Mouse (Mus musculus) kidney, postnatal 4 days (tissue): ENCODE measurements at regions not wholly inside any gene's neighbourhood (a gene's known extent, or its start where the extent isn't known, plus 50 kb on each side); places are given as distances from the start of the nearest gene placed in this dataset.

Source experiments
- DNase-seq, 2 experiments: peaks; one replicate each; pipeline ENCODE4 v3.0.0; 2021; ENCODE audit warnings: mixed read lengths in 2 of 2

DNA sequence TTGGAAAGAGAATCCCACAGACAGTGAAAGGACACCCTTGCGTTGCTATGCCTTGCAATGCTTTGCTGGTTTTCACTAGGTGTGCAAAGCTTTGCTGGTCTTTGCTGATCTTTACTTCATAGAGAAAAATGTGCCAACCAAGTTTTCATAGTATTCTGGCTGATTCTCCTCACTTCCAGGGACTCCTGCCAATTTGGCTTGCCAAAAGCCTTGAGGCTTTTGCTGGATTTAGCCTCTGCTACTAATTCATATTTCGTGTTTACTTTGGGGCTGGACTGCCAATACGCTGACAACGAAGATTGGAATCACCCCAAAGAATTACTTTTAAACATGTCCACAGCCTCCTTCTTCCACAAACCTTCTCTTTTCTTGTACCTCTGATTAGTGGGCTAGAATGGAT lies 162.2 kb upstream of the Ednrb start:
- DNase-seq, result no peak

DNA sequence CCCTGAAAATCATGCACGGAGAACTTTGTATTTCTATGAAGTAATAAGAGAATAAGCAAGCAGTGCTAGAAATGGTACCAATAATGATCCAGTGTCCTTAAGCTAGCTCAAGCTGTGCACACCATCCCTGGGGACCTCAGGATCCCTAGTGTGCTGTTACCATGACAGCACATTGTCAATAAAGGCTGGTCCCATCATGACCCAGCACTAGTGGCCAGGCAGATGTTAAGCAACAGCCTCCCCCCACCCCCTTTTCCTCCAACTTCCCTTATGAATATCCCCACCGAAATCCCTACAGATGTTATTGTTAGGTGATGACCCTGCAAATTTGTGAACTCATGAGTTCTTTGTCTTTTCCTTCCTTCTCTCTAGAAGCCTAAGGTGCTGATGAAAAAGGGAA lies 160.9 kb upstream of the Ednrb start:
- no peak for DNase-seq

DNA sequence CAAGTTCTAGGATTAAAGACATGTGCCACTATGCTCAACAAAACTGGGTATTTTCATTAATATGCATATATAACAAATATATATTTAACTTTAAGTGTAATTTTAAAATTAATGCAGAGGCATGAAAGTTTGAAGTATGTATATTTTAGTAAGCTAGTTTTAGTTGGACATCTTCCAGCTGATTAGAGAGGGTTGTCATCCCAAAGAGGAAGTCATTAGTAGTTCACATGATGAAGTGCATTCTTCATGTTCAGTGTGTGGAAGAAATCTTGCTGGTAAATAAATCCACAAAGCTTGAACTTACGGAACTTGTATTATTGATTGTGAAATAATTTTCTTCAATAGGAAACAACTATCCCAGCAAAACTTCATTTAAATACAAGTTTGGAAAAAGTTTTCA lies 158.2 kb upstream of the Ednrb start:
- no peak for DNase-seq

DNA sequence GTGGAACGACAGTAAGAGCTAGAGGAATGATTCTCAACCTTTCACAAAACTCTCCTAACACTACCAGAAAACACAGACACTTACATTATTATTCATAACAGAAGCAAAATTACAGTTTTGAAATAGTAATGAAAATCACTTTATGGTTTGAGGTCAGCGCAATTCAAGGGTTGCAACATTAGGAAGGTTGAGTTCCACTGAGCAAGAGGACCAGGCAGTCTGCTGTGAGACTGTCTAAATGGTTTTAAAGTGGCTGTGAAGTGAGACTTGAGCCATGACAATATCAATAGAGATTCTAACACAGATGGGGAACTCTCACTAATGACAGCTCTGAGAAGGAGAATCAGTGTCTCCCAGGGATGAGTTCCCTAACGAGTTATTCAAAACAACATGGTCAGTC lies 146.2 kb upstream of the Ednrb start:
- no peak for DNase-seq

DNA sequence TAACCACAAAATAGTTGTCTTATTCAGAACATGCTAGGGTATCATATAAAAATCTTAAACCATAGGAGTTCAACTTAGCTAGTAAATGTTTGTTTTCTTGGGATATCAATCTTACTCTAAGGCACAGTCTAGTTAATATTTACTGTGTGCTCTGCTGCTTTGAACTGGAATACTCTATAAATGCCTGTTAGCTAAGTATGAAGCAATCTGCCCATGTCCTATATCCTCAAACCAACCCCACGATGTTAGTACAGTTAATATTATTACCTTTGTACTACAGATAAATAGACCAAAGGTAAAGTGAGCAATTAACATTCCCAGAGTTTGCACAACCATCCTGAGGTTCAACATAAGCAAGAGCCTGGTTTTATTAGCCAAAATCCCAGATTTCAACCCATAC lies 145.7 kb upstream of the Ednrb start:
- no peak for DNase-seq

DNA sequence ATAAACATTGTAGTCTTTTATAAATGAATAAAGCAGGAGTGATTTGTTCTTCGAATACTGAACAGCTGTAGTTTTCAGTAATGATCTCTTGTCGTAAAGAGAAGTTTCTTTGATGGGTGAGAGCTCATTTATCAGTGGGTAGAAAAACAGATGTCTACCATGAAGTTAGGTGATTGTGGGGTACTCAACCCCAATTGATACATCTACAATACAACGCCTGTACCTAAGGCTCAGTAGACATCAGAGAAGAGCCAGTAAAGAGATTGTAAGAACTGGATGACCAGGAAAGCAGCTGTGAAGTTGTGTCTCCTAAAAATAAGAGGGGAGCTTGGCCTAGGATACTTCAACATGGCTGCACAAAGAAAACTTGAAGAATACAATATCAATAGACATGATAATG lies 143.1 kb upstream of the Ednrb start:
- DNase-seq, result no peak

DNA sequence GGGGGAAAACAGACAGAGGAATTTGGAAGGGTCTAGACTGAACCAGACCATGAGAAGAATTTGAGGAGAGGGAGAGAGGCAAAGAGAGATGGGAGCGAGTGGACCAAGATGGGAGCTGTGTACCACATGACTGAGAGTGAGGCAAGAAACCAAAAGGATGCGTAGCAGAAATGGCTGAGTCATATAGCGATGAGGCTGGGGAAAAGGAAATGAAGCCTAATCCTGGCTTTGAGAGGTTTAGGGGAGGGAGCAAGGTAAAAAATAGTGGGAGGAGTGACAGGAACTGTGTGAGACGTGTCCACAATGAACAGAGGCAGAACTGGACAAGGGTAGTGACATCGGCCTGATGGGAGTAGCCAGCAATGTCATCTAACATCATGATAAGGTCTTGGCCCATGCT lies 140.1 kb upstream of the Ednrb start:
- no peak for DNase-seq

DNA sequence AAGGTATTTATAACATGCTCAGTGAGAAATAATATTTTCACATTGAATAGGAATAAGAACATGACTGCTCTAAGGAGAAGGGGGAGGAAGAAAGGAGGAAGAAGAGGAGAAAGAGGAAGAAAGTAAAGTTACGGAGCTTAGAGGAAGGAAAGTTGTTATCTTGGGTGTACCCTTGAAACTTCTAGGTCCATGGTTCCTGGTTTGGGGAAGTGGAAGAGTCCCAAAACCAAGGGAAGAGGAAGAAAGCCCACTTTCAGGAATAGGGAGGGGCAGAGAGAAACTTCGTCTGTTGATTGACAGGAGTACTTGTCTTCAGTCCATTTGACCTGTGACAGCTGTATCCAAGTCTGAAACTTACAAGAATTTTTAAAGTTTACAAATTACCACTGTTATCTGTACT lies 134.6 kb upstream of the Ednrb start:
- DNase-seq, result no peak

DNA sequence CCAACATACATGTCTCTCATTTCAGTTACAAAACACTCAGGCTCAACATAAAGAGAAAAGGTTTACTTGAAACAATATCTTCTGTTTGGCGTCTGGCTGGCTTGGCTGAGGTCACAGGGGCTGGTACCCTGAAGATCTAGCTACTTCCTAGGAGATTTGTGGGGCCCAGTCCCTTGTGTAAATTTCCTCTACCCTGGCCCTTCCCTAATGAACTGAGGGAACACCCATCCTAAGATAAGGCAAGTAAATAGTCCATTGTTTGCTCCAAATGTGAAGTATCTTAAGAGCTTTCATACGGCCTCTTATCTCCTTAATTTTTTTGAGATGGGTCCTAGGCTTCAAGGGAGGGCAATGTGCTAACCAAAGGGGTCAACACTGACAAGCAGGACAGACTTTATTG lies 133.6 kb upstream of the Ednrb start:
- no peak for DNase-seq

DNA sequence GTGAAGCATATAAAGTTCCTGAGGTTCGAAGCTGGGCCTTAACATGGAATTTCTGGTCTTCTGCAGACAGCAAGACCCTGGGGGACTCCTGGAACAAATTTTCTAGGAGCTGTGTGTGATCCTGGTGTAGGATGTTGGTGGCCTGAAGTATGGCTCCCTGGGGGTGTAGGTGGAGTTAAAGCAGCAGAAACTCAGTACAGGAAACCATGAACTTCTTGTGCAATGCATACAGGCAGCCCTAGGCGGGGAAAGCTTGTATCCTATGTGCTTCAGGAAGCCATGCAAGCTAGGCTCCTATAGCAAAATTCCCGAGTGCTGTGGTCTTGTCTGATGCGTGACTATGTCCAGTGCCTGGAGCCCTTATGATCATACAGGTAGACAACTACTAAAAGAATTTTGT lies 129.8 kb upstream of the Ednrb start:
- DNase-seq, result no peak

DNA sequence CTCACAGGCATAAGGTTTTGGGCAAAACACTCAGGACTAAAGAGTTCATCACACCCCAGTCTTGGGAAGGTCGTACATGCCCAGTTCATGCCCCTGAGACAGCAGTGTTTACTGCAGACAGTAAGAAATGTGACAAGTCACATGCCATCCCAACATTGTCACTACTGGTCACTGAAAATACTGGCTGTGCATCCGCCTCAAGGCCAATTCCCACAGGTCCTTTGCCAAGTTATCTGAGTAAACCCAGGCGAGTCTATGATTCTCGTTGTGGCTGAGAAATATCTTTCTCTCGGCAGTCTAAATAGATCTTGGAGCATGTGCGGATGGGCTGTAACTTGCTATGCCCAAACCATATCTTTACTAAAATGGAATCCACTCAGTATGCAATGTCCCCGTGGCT lies 128.9 kb upstream of the Ednrb start:
- DNase-seq, result no peak

DNA sequence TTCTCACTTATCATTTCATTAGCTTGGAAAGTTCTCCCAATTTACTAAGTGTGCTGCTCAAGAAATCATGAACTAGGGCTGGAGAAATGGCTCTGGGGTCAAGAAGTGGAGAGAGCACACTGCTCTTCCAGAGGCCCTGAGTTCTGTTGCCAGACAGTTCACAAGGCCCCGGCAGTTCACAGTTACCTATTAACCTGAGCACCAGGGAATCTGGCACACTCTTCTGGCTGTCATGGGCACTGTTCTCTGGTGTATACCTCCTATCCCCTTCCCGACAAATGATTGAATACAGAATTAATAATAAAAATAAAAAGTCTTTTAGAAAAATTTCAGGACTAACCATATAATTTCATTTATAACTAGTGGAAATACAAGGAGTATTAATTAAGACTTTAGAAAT lies 125.1 kb upstream of the Ednrb start:
- DNase-seq, result peak in 1 of 2 experiments; percentile 40

DNA sequence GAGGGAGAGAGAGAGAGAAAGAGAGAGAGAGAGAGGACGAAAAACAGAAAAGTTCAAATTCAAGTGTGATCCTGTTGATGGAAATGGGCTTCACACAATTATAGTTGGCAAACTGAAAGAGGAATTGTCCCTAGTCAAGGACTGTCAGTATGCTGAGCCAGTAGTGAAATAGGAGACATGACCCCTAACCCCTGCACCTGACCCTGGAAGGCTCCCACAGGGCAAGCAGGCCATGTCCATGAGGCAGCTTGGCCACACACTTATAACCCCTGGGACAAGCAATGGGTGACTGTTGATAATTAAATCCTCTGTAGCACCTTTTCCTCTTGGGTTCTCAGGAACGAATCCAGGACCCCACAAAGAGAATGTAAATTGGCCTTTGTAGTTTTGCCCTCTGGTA lies 122.1 kb upstream of the Ednrb start:
- no peak for DNase-seq

DNA sequence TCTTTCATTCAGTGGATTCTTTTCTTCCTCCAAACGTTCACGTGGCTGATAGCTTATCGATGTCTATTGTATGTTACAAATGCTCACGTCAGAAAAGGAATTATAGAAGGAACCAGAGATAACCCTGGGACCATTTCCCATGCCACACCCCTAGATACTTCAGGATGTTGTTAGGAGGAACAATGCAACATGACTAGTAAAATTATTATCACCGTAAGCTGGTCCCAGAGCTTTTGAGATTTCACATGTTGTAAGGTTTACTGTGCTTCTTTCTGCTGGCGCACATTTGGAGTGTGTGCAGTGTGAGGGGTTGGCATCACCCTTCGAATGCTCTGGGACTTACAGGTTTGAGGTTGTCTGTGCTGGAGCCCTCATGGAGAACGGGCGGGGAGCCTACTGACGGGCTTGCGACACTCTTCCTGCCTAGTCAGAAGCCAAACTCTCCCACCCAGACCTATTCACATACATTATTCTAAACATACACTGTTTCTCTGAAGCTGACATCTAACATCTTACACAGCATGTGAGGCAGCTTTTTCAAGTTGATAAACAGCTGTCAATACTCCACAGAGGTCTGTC lies 118.2 kb upstream of the Ednrb start:
- DNase-seq, result no peak

DNA sequence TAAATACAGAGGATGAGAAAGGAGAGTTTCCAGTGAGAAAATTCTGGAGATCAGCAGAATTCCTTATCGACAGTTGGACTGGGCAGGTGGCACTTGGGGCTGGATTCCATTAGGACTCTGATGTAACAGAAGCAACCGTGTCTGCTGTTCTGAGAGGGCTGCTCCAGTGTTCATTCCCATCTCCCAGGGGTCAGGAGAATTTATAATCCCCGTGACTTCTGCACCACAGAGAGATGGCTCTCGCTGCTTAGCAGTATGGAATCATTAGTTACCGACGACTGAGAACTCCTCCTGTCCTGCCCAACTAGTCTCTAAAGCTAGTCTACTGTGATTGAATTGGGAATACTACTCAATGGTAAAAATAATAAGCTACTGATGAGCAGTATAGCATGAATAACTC lies 107.7 kb upstream of the Ednrb start:
- DNase-seq, result no peak

DNA sequence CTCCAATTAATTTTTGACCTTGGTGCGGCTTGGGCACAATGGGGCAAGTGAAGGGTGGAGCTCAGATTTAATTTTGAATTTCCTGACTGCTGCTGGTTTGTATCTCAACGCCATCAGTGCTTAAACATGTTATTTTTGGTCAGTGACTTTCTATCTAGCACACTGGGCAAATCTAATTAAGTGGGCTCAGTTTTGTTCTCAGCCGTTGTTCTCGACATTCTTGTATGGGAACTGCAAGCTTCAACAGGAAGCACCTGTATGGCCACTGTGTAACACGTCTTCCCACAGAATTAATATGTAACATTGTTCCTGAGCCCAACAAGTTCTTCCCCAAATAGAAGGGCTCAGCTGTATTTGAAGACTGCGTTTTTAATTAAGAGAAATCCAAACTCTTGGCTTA lies 105.7 kb upstream of the Ednrb start:
- DNase-seq, result no peak

DNA sequence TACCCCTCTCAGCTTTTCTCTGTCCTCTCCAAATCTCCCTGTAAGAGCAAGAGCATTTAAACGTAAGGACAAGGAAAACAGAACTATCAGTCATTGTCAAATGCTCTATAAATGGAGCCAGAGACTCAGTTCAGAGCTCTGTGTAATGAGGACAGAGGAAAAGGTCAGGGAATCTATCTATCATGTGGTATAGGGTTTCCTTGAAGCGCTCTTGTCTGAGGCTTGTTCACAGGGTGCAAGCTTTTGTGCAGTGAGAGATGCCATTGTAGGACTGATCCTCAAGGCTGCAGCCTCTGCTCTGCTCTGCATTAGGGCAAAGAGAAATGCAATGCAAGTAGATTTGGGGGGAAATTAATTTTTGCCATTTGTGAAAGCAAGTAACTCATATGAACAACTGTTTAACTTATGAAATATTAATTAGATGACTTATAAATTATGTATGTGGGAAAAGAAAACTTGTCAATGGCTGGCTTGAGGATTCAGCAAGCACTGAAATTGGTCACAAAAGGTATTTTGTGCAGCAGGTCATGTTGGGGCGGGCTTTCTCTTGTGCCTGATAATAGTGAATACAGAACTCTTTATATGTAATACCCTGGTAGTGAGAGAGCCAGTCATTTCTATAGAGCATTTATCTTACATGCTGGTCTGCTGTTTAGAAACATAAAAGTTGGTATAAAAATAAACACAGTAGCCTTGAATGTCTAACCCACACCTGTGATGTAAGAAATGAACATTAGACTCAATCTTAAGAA lies 104.0 kb upstream of the Ednrb start:
- DNase-seq, result no peak

DNA sequence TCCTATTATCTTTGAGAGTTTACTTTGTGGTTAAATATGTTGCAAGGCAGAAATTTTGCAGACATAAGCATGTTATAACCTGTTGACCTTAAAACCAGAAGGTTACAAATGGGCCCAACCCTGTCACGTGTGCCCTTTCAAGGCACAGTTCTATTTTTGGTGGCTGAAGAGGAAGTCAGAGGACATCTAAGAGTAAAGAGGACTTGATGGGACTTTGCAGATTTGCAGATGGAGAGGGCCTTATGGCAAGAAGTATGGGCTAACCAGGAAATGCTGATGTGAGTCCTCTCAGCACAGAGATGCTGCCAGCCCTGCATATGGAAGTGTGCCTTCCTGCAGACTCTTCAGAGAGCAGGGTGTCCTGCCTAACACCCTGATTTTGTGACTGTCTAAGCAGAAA lies 101.6 kb upstream of the Ednrb start:
- DNase-seq, result no peak

DNA sequence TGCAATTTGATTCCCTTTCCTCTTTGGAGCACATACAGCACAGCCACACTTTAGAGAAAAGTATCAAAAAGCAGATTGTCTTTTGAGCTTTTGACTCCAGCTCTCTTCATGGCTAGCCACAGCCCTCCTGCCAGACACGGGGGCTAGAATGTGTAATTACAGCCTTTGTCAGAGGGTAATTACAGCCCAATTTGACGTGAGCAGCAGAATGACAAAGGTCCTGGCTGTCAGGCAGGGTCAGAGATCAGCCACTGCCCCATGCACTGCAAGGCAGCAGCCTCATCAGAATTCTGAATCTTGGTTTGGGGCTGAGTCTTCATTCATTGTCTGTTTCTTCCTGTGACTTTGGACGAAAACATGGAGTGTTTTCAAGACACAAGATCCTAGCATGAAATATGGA lies 95.7 kb upstream of the Ednrb start:
- DNase-seq, result no peak

DNA sequence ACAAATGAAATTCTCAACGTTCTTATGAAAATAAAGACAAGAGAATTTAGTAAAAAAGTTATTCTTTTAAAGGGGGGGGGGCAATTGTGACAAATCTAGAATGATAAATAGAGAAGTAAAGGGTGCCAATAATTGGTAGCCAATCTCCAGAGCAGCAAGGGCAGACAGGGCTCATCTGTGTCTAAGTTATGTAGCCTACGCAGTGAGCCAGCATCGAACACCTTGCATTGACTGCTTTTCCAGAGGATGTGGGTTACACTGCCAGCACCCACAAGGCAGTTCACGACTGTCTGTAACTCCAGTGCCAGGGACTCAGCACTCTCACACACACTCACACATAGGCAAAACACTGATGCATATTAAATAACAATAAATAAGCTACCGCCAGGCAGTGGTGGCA lies 94.7 kb upstream of the Ednrb start:
- DNase-seq, result no peak

DNA sequence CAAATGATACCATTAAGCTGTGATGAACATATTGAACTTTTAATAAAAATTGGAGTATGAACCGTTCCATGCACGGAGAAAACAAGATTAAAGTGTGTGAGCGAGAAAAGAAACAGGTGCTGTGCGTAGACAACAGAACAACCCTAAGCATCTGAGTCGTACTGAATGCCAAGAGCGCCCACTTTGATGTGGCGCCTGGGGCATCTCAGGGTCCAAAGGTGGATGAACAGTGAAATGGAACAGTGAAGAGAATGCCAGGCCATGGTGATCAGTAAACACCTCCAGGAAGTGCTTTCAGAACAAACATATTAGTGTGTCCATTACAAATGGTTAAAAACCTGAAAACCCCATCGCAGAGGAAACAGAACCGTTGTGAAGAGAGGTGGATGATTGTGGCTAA lies 94.0 kb upstream of the Ednrb start:
- peak in 1 of 2 experiments; percentile 20 for DNase-seq

DNA sequence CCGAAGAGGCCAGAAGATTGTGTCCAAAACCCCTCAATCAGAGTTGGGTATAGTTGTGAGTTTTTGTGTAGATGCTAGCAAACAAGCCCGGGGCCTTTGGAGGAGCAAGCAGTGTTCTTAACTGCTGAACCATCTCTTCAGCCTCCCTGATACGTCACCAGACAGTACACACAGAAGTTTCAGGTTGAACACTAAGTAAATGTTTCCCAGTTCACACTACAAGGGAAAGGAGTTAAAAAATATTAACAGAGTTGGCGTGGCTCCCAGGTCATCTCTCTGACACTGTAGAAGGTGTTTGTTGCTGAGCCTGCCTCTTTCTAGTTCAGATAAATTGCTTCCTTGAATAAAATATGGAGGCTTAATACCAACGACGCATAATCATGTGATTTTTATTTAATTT lies 93.5 kb upstream of the Ednrb start:
- peak; percentile 40 to 50 for DNase-seq

DNA sequence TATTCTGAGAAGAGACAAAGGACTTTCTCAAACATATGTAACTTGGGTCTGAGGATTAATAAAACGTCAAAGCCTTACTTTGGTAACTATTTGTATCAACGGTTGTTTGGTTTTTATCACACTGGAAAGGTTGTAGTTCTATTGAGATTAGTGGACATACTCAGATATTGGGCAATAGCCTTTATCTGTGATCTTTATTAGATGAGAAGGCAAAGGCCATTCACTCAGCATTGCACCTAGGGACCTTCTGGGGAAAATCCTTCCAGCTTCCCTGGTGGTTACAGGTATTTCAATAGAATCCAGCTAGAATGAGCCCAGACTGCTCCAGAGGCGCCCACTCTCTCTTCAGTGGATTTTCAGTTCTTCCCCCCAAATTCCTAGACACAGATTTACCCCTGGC lies 89.6 kb upstream of the Ednrb start:
- no peak for DNase-seq

DNA sequence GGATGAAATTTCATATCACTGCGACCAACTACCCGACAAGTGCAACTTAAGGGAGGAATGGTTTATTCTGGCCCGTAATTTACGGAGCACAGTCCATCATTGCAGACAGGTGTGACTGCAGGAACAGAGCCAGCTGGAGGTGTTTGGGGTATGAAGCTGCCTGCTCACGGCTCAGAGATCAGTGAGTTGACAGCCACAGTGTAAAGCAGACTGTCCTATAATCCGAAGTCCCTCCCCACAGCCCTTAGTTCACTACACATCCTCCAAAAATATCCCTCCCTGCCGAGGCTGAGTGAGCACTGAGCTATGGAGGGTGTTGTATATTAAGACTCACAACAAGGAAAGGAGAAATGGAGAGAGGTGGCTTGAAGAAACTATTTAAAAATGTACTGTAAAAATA lies 88.0 kb upstream of the Ednrb start:
- DNase-seq, result no peak

DNA sequence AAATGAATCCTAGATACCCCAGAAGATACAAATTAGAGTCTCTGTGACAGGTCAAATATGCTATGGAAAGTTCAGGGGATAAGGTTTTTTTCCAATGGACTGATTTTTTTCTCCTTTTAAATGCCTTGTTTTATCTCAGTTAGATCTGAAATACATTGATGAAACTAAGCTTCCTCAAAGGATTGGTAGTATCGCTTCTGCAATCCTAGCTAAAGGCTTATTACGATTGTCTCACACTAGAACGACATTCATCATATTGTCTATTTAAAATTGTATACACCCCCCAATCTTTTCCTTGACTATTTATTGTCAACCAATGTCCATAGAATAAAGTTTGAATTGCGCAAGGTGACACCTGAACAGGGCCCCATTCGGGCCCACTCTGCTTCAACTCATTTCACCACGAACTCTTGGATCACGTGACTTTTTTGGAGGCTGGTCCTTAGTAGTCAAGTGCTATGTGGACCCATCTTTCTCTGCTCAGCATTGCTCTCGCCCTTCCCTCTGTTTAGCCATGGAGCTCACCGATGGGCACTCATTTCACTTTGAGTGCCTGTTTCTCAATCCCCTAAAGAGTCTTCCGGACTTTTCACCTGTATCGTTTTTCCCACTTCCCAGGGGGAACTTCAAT lies 85.6 kb upstream of the Ednrb start:
- no peak for DNase-seq
